Mouse (Mus musculus) liver, embryonic 14.5 days (tissue): ENCODE measurements around the gene Zc3h8.

Experiments used
- CTCF ChIP-seq: IDR thresholded peaks from 2 replicates; pipeline ENCODE4 v1.5.1; 2016; ENCODE audit warnings: antibody characterized with exemption, low read depth, control low read depth
- EP300 ChIP-seq: IDR thresholded peaks from 2 replicates; pipeline ENCODE4 v1.6.1; 2016; ENCODE audit warnings: antibody characterized with exemption, low read depth

DNA sequence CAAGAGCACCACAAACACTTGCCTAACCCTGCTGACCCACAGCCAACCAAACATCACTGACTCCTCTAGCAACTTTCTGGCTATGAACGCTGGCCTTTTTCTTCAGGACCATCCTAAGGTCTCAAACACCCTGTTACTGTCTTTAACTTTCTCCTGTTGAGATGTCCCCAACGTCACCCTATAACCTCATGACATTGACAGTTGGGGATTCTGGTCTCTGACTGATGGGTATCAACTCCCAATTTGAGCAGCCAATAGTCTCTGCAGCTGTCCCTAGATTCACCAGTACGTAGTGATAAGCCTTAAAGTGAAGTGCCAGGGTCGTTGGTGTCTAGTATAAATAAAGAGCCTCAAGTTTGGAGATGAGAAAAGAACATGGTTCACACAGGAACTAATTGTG lies 28.9 kb downstream of the Zc3h8 start:
- no peak for TF ChIP-seq CTCF
- no peak for TF ChIP-seq EP300
